Mouse (Mus musculus) spleen, adult 2 months (tissue): Measurements from ENCODE around the gene Tars. TPM values are rescaled to one million over a fixed set of nuclear protein-coding genes. Genes with fewer than 3 reads are reported as not detected.

Experiments
- DNase-seq, 2 experiments: peaks; one replicate each; pipeline versions ENCODE4 v3.0.0 to v3.0.0-alpha.2; 2012 to 2021; ENCODE audit warnings: low spot score in 2 of 2, low read depth in 1 of 2
- H3K27ac ChIP-seq: fragments of 200-500 bp; 2 replicates; pipeline ENCODE4 v1.5.1; 2012; ENCODE audit warnings: low read length, inconsistent platforms; ENCODE audit not compliant: insufficient read depth
- H3K27me3 ChIP-seq: fragments of 200-500 bp; 2 replicates; pipeline ENCODE4 v1.6.1; 2012; ENCODE audit warnings: mild to moderate bottlenecking, moderate library complexity, low read length, inconsistent platforms; ENCODE audit not compliant: control insufficient read depth, insufficient read depth
- H3K36me3 ChIP-seq: fragments of 200-500 bp; 2 replicates; pipeline ENCODE4 v1.6.1; 2012; ENCODE audit warnings: mild to moderate bottlenecking, low read length, inconsistent platforms; ENCODE audit not compliant: control insufficient read depth, insufficient read depth
- H3K4me1 ChIP-seq: fragments of 200-500 bp; 2 replicates; pipeline ENCODE4 v1.6.1; 2011; ENCODE audit warnings: inconsistent platforms; ENCODE audit not compliant: control insufficient read depth, insufficient read depth, insufficient read length
- H3K4me3 ChIP-seq: fragments of 200-500 bp; 2 replicates; pipeline ENCODE4 v1.5.1; 2011; ENCODE audit warnings: mild to moderate bottlenecking, inconsistent platforms; ENCODE audit not compliant: insufficient read depth, insufficient read length; ENCODE audit errors: extremely low read depth
- CTCF ChIP-seq: fragments of 200-500 bp; IDR thresholded peaks from 2 replicates; pipeline ENCODE4 v1.5.1; 2011; ENCODE audit warnings: mild to moderate bottlenecking, inconsistent platforms; ENCODE audit not compliant: insufficient read depth, insufficient read length, insufficient replicate concordance; ENCODE audit errors: extremely low read depth
- POLR2A ChIP-seq: fragments of 200-500 bp; IDR thresholded peaks from 2 replicates; pipeline ENCODE4 v1.6.1; 2011; ENCODE audit warnings: low read depth, low read length, inconsistent platforms
- WGBS: fragments of 180-500 bp; shearing (Covaris S2); methylation state at CpG from one replicate; pipeline ENCODE4 v1.1.7; 2018; 5-methylcytosine and 5-hydroxymethylcytosine counted together
- polyA plus RNA-seq: library from polyadenylated mRNA; depleted of rRNA; stranded (reverse); fragments of >200 nt; gene quantifications from 2 replicates; pipeline ENCODE4 v1.2.3, GENCODE M21; 2012; rRNA removed

Gene Tars
- 7.1 and 9.2 TPM in 2 replicates for polyA plus RNA-seq

GRCm38 (mm10) chr15:11399356-11400067, at the start of gene Tars:
Gene Tars (minus strand): TSS chr15:11399665.
- WGBS = 1% methylated on average over 42 of the region's 42 CpGs
- no peaks in the 10 kb centered on the region for H3K27me3 ChIP-seq
- H3K4me3 ChIP-seq = peak within 1 kb of the TSS; percentile 92
- H3K36me3 ChIP-seq = peaks cover 5% of the 10 kb centered on the region
- peak within 1 kb of the TSS; percentile 65 for H3K27ac ChIP-seq
- TF ChIP-seq POLR2A (peak; percentile 27), CTCF (no peak)
- H3K4me1 ChIP-seq = no peaks in the 10 kb centered on the region
- peak; percentile 93 to 99 for DNase-seq

- WGBS = 91% methylated on average over 4 of the region's 4 CpGs
- TF ChIP-seq CTCF = no peak
- TF ChIP-seq POLR2A = no peak
- no peak for DNase-seq
- Histone ChIP-seq H3K4me1 (no peaks in the 10 kb centered on the region), H3K4me3 (no peak overlapping the region), H3K27ac (no peak overlapping the region), H3K36me3 (no peaks in the 10 kb centered on the region), H3K27me3 (no peaks in the 10 kb centered on the region)
These were observed 37.9 kb upstream of the Tars start for GRCm38 (mm10) chr15:11437361-11437760.

GRCm38 (mm10) chr15:11436709-11437280, 37.3 kb upstream of the Tars start:
- no peak for TF ChIP-seq POLR2A
- no peak for TF ChIP-seq CTCF
- Histone ChIP-seq H3K4me1 (no peaks in the 10 kb centered on the region), H3K4me3 (no peak overlapping the region), H3K36me3 (no peaks in the 10 kb centered on the region), H3K27me3 (no peaks in the 10 kb centered on the region), H3K27ac (no peak overlapping the region)
- WGBS = 94% methylated on average over 15 of the region's 15 CpGs
- no peak for DNase-seq

- TF ChIP-seq POLR2A = no peak
- TF ChIP-seq CTCF = no peak
- no peak overlapping the region for H3K27ac ChIP-seq
- H3K36me3 ChIP-seq = no peaks in the 10 kb centered on the region
- no peaks in the 10 kb centered on the region for H3K27me3 ChIP-seq
- 87% methylated on average over 2 of the region's 2 CpGs for WGBS
- no peak overlapping the region for H3K4me3 ChIP-seq
- no peak for DNase-seq
- H3K4me1 ChIP-seq = no peaks in the 10 kb centered on the region
These were observed 27.4 kb upstream of the Tars start for GRCm38 (mm10) chr15:11426899-11427298.

DNA sequence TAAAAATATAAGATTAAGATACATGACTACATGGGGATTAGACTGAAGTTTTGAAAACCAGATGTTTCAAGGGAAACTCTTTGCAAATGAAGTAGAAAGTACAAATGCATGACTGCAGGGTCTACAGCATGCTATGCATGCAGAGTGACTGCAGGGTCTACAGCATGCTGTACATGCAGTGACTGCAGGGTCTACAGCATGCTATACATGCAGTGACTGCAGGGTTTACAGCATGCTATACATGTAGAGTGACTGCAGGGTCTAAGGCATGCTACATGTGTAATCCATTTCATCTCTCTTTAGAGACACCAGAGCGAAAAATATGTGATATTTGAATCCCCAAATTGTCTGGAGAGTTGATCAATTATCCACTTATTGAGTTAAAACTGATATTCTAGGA, 14.0 kb upstream of the Tars start:
- WGBS = 88% methylated on average over 1 of the region's 1 CpGs

GRCm38 (mm10) chr15:11412542-11412941, 13.1 kb upstream of the Tars start:
- no peaks in the 10 kb centered on the region for H3K4me1 ChIP-seq
- 81% methylated on average over 2 of the region's 2 CpGs for WGBS
- no peak overlapping the region for H3K27ac ChIP-seq
- H3K4me3 ChIP-seq = no peak overlapping the region
- no peak for TF ChIP-seq POLR2A
- DNase-seq = no peak
- no peaks in the 10 kb centered on the region for H3K36me3 ChIP-seq
- H3K27me3 ChIP-seq = no peaks in the 10 kb centered on the region

More for the DNA sequence above, 14.0 kb upstream of the Tars start:
- no peak for TF ChIP-seq CTCF
- no peak for TF ChIP-seq POLR2A
- Histone ChIP-seq H3K4me3 (no peak overlapping the region), H3K27ac (no peak overlapping the region), H3K27me3 (no peaks in the 10 kb centered on the region), H3K4me1 (no peaks in the 10 kb centered on the region), H3K36me3 (no peaks in the 10 kb centered on the region)
- no peak for DNase-seq

- no peak for TF ChIP-seq CTCF
These were observed 12.4 kb upstream of the Tars start for GRCm38 (mm10) chr15:11411846-11412245.

More at GRCm38 (mm10) chr15:11411846-11412245, 12.4 kb upstream of the Tars start:
- Histone ChIP-seq H3K27ac (no peak overlapping the region), H3K36me3 (no peaks in the 10 kb centered on the region), H3K27me3 (no peaks in the 10 kb centered on the region), H3K4me3 (no peak overlapping the region), H3K4me1 (no peaks in the 10 kb centered on the region)
- DNase-seq = no peak
- WGBS = 78% methylated on average over 7 of the region's 7 CpGs
